Mouse (Mus musculus) liver, embryonic 13.5 days (tissue): Measurements from ENCODE around the gene Myh14. TPM values are rescaled to one million over a fixed set of nuclear protein-coding genes. Genes with fewer than 3 reads are reported as not detected.

Source experiments
- ATAC-seq: fragments of 200-750 bp; cut with Nextera tagmentation; 2 replicates; pipeline ENCODE4 v1.8.0; 2017; ENCODE audit warnings: low read depth, mild to moderate bottlenecking, moderate number of reproducible peaks, moderate library complexity
- DNase-seq: peaks from one replicate; pipeline ENCODE4 v3.0.0; 2022
- H3K27ac ChIP-seq: fragments of 300-500 bp; sonication (generic); 2 replicates; pipeline ENCODE4 v1.5.1; 2015; ENCODE audit warnings: moderate library complexity, mild to moderate bottlenecking, inconsistent platforms
- H3K27me3 ChIP-seq: fragments of 300-500 bp; sonication (generic); 2 replicates; pipeline ENCODE4 v1.6.1; 2015; ENCODE audit warnings: mild to moderate bottlenecking, inconsistent platforms
- H3K36me3 ChIP-seq: fragments of 300-500 bp; sonication (generic); 2 replicates; pipeline ENCODE4 v1.6.1; 2015; ENCODE audit warnings: mild to moderate bottlenecking, inconsistent platforms
- H3K4me1 ChIP-seq: fragments of 300-500 bp; sonication (generic); replicated peaks from 2 replicates; pipeline ENCODE4 v1.6.1; 2015; ENCODE audit warnings: inconsistent platforms
- H3K4me2 ChIP-seq: fragments of 300-500 bp; sonication (generic); 2 replicates; pipeline ENCODE4 v1.6.1; 2015; ENCODE audit warnings: inconsistent platforms, mild to moderate bottlenecking, moderate library complexity
- H3K4me3 ChIP-seq: fragments of 300-500 bp; sonication (generic); replicated peaks from 2 replicates; pipeline ENCODE4 v1.5.1; 2015; ENCODE audit warnings: mild to moderate bottlenecking, inconsistent platforms
- H3K9ac ChIP-seq: fragments of 300-500 bp; sonication (generic); 2 replicates; pipeline ENCODE4 v1.6.1; 2015; ENCODE audit warnings: mild to moderate bottlenecking, inconsistent platforms
- H3K9me3 ChIP-seq: fragments of 300-500 bp; sonication (generic); replicated peaks from 2 replicates; pipeline ENCODE4 v1.6.1; 2016; ENCODE audit warnings: inconsistent platforms
- WGBS: fragments of 180-500 bp; shearing (Covaris S2); methylation state at CpG from one replicate; pipeline ENCODE4 v1.1.7; 2015; ENCODE audit not compliant: insufficient replicate concordance; 5-methylcytosine and 5-hydroxymethylcytosine counted together
- polyA plus RNA-seq: library from polyadenylated mRNA; unstranded; fragments of >200 nt; fragmentation: Nextera tagmentation; extraction: Ambion mirVana; gene quantifications from 2 replicates; pipeline ENCODE4 v1.2.1, GENCODE M21; 2015

Myh14 gene
- polyA plus RNA-seq, 1 experiment from 2014 or later = 0.31 TPM

GRCm38 (mm10) chr7:44614041-44614688, 56.5 kb downstream of the Myh14 start:
- H3K9me3 ChIP-seq = no peaks in the 10 kb centered on the region
- no peak overlapping the region for H3K4me2 ChIP-seq
- no peak overlapping the region for H3K27ac ChIP-seq

GRCm38 (mm10) chr7:44612192-44612591, 58.5 kb downstream of the Myh14 start:
- Histone ChIP-seq H3K27ac (no peak overlapping the region), H3K4me1 (no peaks in the 10 kb centered on the region), H3K9me3 (no peaks in the 10 kb centered on the region), H3K36me3 (no peaks in the 10 kb centered on the region), H3K4me3 (no peak overlapping the region), H3K4me2 (no peak overlapping the region), H3K9ac (no peak overlapping the region), H3K27me3 (peaks cover 48% of the 10 kb centered on the region)
- ATAC-seq (no peak), DNase-seq (no peak)
- 57% methylated on average over 7 of the region's 7 CpGs for WGBS

More at GRCm38 (mm10) chr7:44614041-44614688, 56.5 kb downstream of the Myh14 start:
- Histone ChIP-seq H3K4me1 (no peaks in the 10 kb centered on the region), H3K4me3 (no peak overlapping the region), H3K27me3 (peaks cover 34% of the 10 kb centered on the region), H3K9ac (no peak overlapping the region), H3K36me3 (no peaks in the 10 kb centered on the region)
- no peak for ATAC-seq
- no peak for DNase-seq
- WGBS = 10% methylated on average over 20 of the region's 20 CpGs

- no peak for ATAC-seq
- H3K27ac ChIP-seq = no peak overlapping the region
- H3K9ac ChIP-seq = no peak overlapping the region
- H3K9me3 ChIP-seq = no peaks in the 10 kb centered on the region
- no peak for DNase-seq
- H3K36me3 ChIP-seq = no peaks in the 10 kb centered on the region
- H3K4me3 ChIP-seq = no peak overlapping the region
- WGBS = 11% methylated on average over 29 of the region's 29 CpGs
- no peaks in the 10 kb centered on the region for H3K4me1 ChIP-seq
- H3K4me2 ChIP-seq = no peak overlapping the region
- H3K27me3 ChIP-seq = peaks cover 75% of the 10 kb centered on the region
Measured at GRCm38 (mm10) chr7:44606171-44606901, 64.3 kb downstream of the Myh14 start.

- H3K9me3 ChIP-seq = no peaks in the 10 kb centered on the region
- no peak overlapping the region for H3K27ac ChIP-seq
- H3K4me1 ChIP-seq = no peaks in the 10 kb centered on the region
- ATAC-seq (no peak), DNase-seq (no peak)
- H3K4me3 ChIP-seq = no peak overlapping the region
- peaks cover 84% of the 10 kb centered on the region for H3K27me3 ChIP-seq
- no peak overlapping the region for H3K9ac ChIP-seq
- no peak overlapping the region for H3K4me2 ChIP-seq
- no peaks in the 10 kb centered on the region for H3K36me3 ChIP-seq
- 32% methylated on average over 7 of the region's 7 CpGs for WGBS
Measured at GRCm38 (mm10) chr7:44605436-44605835, 65.2 kb downstream of the Myh14 start.

- H3K4me3 ChIP-seq = no peak overlapping the region
- WGBS = 7% methylated on average over 8 of the region's 8 CpGs
- no peak overlapping the region for H3K9ac ChIP-seq
- no peaks in the 10 kb centered on the region for H3K9me3 ChIP-seq
- H3K27me3 ChIP-seq = peaks cover 84% of the 10 kb centered on the region
- no peak overlapping the region for H3K27ac ChIP-seq
- DNase-seq = no peak
- H3K4me1 ChIP-seq = no peaks in the 10 kb centered on the region
- no peaks in the 10 kb centered on the region for H3K36me3 ChIP-seq
- no peak for ATAC-seq
- peak overlapping the region; percentile 41 for H3K4me2 ChIP-seq
Measured at GRCm38 (mm10) chr7:44604619-44605018, 66.0 kb downstream of the Myh14 start.

- no peak overlapping the region for H3K9ac ChIP-seq
- ATAC-seq (no peak), DNase-seq (no peak)
- WGBS = 5% methylated on average over 18 of the region's 25 CpGs
- peak overlapping the region; percentile 6; the same call in 1 of the 2 replicates for H3K4me3 ChIP-seq
- no peaks in the 10 kb centered on the region for H3K9me3 ChIP-seq
- no peaks in the 10 kb centered on the region for H3K36me3 ChIP-seq
- peaks cover 84% of the 10 kb centered on the region for H3K27me3 ChIP-seq
- H3K27ac ChIP-seq = no peak overlapping the region
- H3K4me2 ChIP-seq = peak overlapping the region; percentile 41
- no peaks in the 10 kb centered on the region for H3K4me1 ChIP-seq
Measured at GRCm38 (mm10) chr7:44604139-44604606, 66.5 kb downstream of the Myh14 start.

GRCm38 (mm10) chr7:44603186-44603855, 67.3 kb downstream of the Myh14 start:
- Histone ChIP-seq H3K27me3 (peaks cover 79% of the 10 kb centered on the region), H3K36me3 (no peaks in the 10 kb centered on the region), H3K4me2 (peak overlapping the region; percentile 41), H3K27ac (no peak overlapping the region), H3K9me3 (no peaks in the 10 kb centered on the region), H3K9ac (no peak overlapping the region), H3K4me3 (no peak overlapping the region), H3K4me1 (no peaks in the 10 kb centered on the region)
- ATAC-seq (no peak), DNase-seq (no peak)
- WGBS = 5% methylated on average over 20 of the region's 20 CpGs

GRCm38 (mm10) chr7:44602443-44602842, 68.2 kb downstream of the Myh14 start:
- H3K27ac ChIP-seq = no peak overlapping the region
- H3K9ac ChIP-seq = no peak overlapping the region
- H3K9me3 ChIP-seq = no peaks in the 10 kb centered on the region
- WGBS = 17% methylated on average over 11 of the region's 11 CpGs
- DNase-seq = no peak
- H3K27me3 ChIP-seq = peaks cover 72% of the 10 kb centered on the region
- H3K4me1 ChIP-seq = no peaks in the 10 kb centered on the region
- H3K36me3 ChIP-seq = no peaks in the 10 kb centered on the region
- no peak for ATAC-seq
- no peak overlapping the region for H3K4me2 ChIP-seq
- H3K4me3 ChIP-seq = no peak overlapping the region

GRCm38 (mm10) chr7:44601646-44602045, 69.0 kb downstream of the Myh14 start:
- Histone ChIP-seq H3K4me1 (no peaks in the 10 kb centered on the region), H3K9ac (no peak overlapping the region), H3K4me3 (no peak overlapping the region), H3K27me3 (peaks cover 64% of the 10 kb centered on the region), H3K9me3 (no peaks in the 10 kb centered on the region), H3K27ac (no peak overlapping the region), H3K36me3 (no peaks in the 10 kb centered on the region), H3K4me2 (no peak overlapping the region)
- 12% methylated on average over 19 of the region's 19 CpGs for WGBS
- no peak for DNase-seq
- ATAC-seq = no peak

GRCm38 (mm10) chr7:44600691-44601262, 69.9 kb downstream of the Myh14 start:
- ATAC-seq = no peak
- Histone ChIP-seq H3K27ac (no peak overlapping the region), H3K27me3 (peaks cover 58% of the 10 kb centered on the region), H3K36me3 (no peaks in the 10 kb centered on the region), H3K9ac (no peak overlapping the region), H3K9me3 (no peaks in the 10 kb centered on the region), H3K4me2 (no peak overlapping the region), H3K4me3 (no peak overlapping the region), H3K4me1 (no peaks in the 10 kb centered on the region)
- DNase-seq = no peak
- 59% methylated on average over 10 of the region's 10 CpGs for WGBS

GRCm38 (mm10) chr7:44598336-44598735, 72.3 kb downstream of the Myh14 start:
- Histone ChIP-seq H3K9me3 (no peaks in the 10 kb centered on the region), H3K4me3 (no peak overlapping the region), H3K9ac (no peak overlapping the region), H3K4me1 (no peaks in the 10 kb centered on the region), H3K36me3 (no peaks in the 10 kb centered on the region), H3K27me3 (peaks cover 40% of the 10 kb centered on the region), H3K27ac (no peak overlapping the region), H3K4me2 (no peak overlapping the region)
- ATAC-seq = no peak
- 66% methylated on average over 12 of the region's 12 CpGs for WGBS
- no peak for DNase-seq
